Mouse (Mus musculus) MEL (cell line): ENCODE measurements at regions not wholly inside any gene's neighbourhood (a gene's known extent, or its start where the extent isn't known, plus 50 kb on each side); places are given as distances from the start of the nearest gene placed in this dataset.
"Not testable (repeated sequence)": the region's sequence is repeated elsewhere in the genome, so short reads cannot be mapped to it uniquely, and the experiment has no call there.

Source experiments
- DNase-seq: peaks from one replicate; pipeline ENCODE4 v3.0.0; 2011; ENCODE audit warnings: low read depth, low spot score
- H3K27ac ChIP-seq: 2 replicates; pipeline ENCODE4 v1.5.1; 2012; ENCODE audit warnings: low read depth, mild to moderate bottlenecking, control low read depth, low read length, moderate library complexity; ENCODE audit not compliant: control insufficient read depth
- H3K27me3 ChIP-seq, 2 experiments: fragments of 150-350 bp in 1 of 2; sonication (generic) in 1 of 2; 2 replicates each; pipeline ENCODE4 v1.6.1; 2012; ENCODE audit warnings: low read length in 2 of 2, mild to moderate bottlenecking in 2 of 2, improper control_type of control experiment in 1 of 2, moderate library complexity in 1 of 2; ENCODE audit not compliant: insufficient read depth in 2 of 2, control insufficient read depth in 1 of 2
- H3K36me3 ChIP-seq, 2 experiments: 2 replicates each; pipeline ENCODE4 v1.6.1; 2012 to 2014; ENCODE audit warnings: low read length in 2 of 2, improper control_type of control experiment in 1 of 2, inconsistent platforms in 1 of 2, mild to moderate bottlenecking in 1 of 2; ENCODE audit not compliant: insufficient read depth in 2 of 2, control insufficient read depth in 1 of 2
- H3K4me1 ChIP-seq, 2 experiments: fragments of 150-350 bp in 1 of 2; sonication (generic) in 1 of 2; 2 replicates each; pipeline ENCODE4 v1.6.1; 2012; ENCODE audit warnings: low read length in 2 of 2, improper control_type of control experiment in 1 of 2, mild to moderate bottlenecking in 1 of 2; ENCODE audit not compliant: insufficient read depth in 2 of 2, control insufficient read depth in 1 of 2
- H3K4me3 ChIP-seq, 2 experiments: fragments of 150-350 bp in 1 of 2; sonication (generic) in 1 of 2; 2 replicates each; pipeline ENCODE4 v1.5.1; 2012; ENCODE audit warnings: low read depth in 2 of 2, low read length in 2 of 2, mild to moderate bottlenecking in 2 of 2, moderate library complexity in 2 of 2, control low read depth in 1 of 2, improper control_type of control experiment in 1 of 2; ENCODE audit not compliant: control insufficient read depth in 1 of 2, insufficient read depth in 1 of 2
- H3K79me2 ChIP-seq: 2 replicates; pipeline ENCODE4 v1.6.1; 2012; ENCODE audit warnings: mild to moderate bottlenecking, low read length, moderate library complexity; ENCODE audit not compliant: control insufficient read depth, poor library complexity, insufficient read depth
- H3K9ac ChIP-seq: 2 replicates; pipeline ENCODE4 v1.6.1; 2012; ENCODE audit warnings: low read depth, mild to moderate bottlenecking, control low read depth, low read length, moderate library complexity; ENCODE audit not compliant: control insufficient read depth, poor library complexity, severe bottlenecking
- H3K9me3 ChIP-seq: fragments of 150-350 bp; sonication (generic); replicated peaks from 2 replicates; pipeline ENCODE4 v1.6.1; 2012; ENCODE audit warnings: mild to moderate bottlenecking, low read length, improper control_type of control experiment, moderate library complexity; ENCODE audit not compliant: insufficient read depth
- CHD1 ChIP-seq: IDR thresholded peaks from 2 replicates; pipeline ENCODE4 v1.6.1; 2012; ENCODE audit warnings: low read depth, mild to moderate bottlenecking, inconsistent platforms, low read length, improper control_type of control experiment
- CHD2 ChIP-seq: IDR thresholded peaks from 2 replicates; pipeline ENCODE4 v1.6.1; 2011; ENCODE audit warnings: low read length, improper control_type of control experiment
- CTCF ChIP-seq, 3 experiments: IDR thresholded peaks in 2 of 3; conservative IDR thresholded peaks in 1 of 3; 2 replicates each; pipeline ENCODE4 v1.5.1; 2011 to 2012; ENCODE audit warnings: low read length in 3 of 3, low read depth in 2 of 3, mild to moderate bottlenecking in 2 of 3, improper control_type of control experiment in 1 of 3, inconsistent platforms in 1 of 3, mixed read lengths in 1 of 3, moderate library complexity in 1 of 3; ENCODE audit not compliant: control insufficient read depth in 1 of 3, insufficient read depth in 1 of 3, poor library complexity in 1 of 3, severe bottlenecking in 1 of 3
- ELF1 ChIP-seq: IDR thresholded peaks from 2 replicates; pipeline ENCODE4 v1.6.1; 2014; ENCODE audit warnings: low read depth, mild to moderate bottlenecking, inconsistent platforms, low read length, improper control_type of control experiment, moderate library complexity
- EP300 ChIP-seq, 2 experiments: IDR thresholded peaks; 2 replicates each; pipeline ENCODE4 v1.6.1; 2011; ENCODE audit warnings: improper control_type of control experiment in 2 of 2, low read length in 2 of 2, low read depth in 1 of 2, mild to moderate bottlenecking in 1 of 2
- ETS1 ChIP-seq: IDR thresholded peaks from 2 replicates; pipeline ENCODE4 v1.6.1; 2012; ENCODE audit warnings: low read depth, mild to moderate bottlenecking, inconsistent platforms, low read length, improper control_type of control experiment, moderate library complexity
- KAT2A ChIP-seq: conservative IDR thresholded peaks from 2 replicates; pipeline ENCODE4 v1.6.1; 2012; ENCODE audit warnings: low read depth, low read length, improper control_type of control experiment, inconsistent platforms
- MAFK ChIP-seq: IDR thresholded peaks from 2 replicates; pipeline ENCODE4 v1.6.1; 2011; ENCODE audit warnings: low read depth, mild to moderate bottlenecking, low read length, improper control_type of control experiment, borderline replicate concordance
- MAZ ChIP-seq: IDR thresholded peaks from 2 replicates; pipeline ENCODE4 v1.6.1; 2012; ENCODE audit warnings: low read depth, mild to moderate bottlenecking, inconsistent platforms, low read length, improper control_type of control experiment
- MYB ChIP-seq: IDR thresholded peaks from 2 replicates; pipeline ENCODE4 v1.6.1; 2011; ENCODE audit warnings: mild to moderate bottlenecking, low read depth, low read length, improper control_type of control experiment
- MYC ChIP-seq: IDR thresholded peaks from 2 replicates; pipeline ENCODE4 v1.6.1; 2011; ENCODE audit warnings: low read depth, mild to moderate bottlenecking, low read length, improper control_type of control experiment, moderate library complexity
- POLR2AphosphoS2 ChIP-seq: IDR thresholded peaks from 2 replicates; pipeline ENCODE4 v1.6.1; 2011; ENCODE audit warnings: low read length, improper control_type of control experiment
- TAL1 ChIP-seq: IDR thresholded peaks from 2 replicates; pipeline ENCODE4 v1.6.1; 2012; ENCODE audit warnings: mild to moderate bottlenecking, inconsistent platforms, low read length, moderate library complexity, mixed read lengths
- USF1 ChIP-seq: IDR thresholded peaks from 2 replicates; pipeline ENCODE4 v1.6.1; 2014; ENCODE audit warnings: low read depth, mild to moderate bottlenecking, inconsistent platforms, low read length, improper control_type of control experiment, moderate library complexity
- USF2 ChIP-seq, 2 experiments: IDR thresholded peaks; 2 replicates each; pipeline ENCODE4 v1.6.1; 2011 to 2012; ENCODE audit warnings: improper control_type of control experiment in 2 of 2, low read length in 2 of 2, borderline replicate concordance in 1 of 2, inconsistent platforms in 1 of 2, low read depth in 1 of 2, mild to moderate bottlenecking in 1 of 2; ENCODE audit not compliant: insufficient read depth in 1 of 2

GRCm38 (mm10) chr4:131177889-131178288 is 233.7 kb downstream of the Matn1 start:
- Histone ChIP-seq H3K9ac (no peak overlapping the region), H3K27ac (no peak overlapping the region)
- DNase-seq, result no peak

GRCm38 (mm10) chr4:131178642-131179041 is 234.5 kb downstream of the Matn1 start:
- H3K79me2 ChIP-seq, H3K9me3 ChIP-seq, DNase-seq, H3K4me3 ChIP-seq, H3K27me3 ChIP-seq, H3K9ac ChIP-seq, H3K4me1 ChIP-seq, H3K36me3 ChIP-seq, H3K27ac ChIP-seq: not testable (repeated sequence)

More at GRCm38 (mm10) chr4:131177889-131178288, 233.7 kb downstream of the Matn1 start:
- TF ChIP-seq USF1 (no peak), EP300 (IDR thresholded peaks at IDR 0.05; ENCODE audit: low read depth in 1 of 2, low read length in 2 of 2) (no peak), USF2 (IDR thresholded peaks at IDR 0.05; ENCODE audit: borderline replicate concordance in 1 of 2, insufficient read depth in 1 of 2, low read depth in 1 of 2, low read length in 2 of 2) (no peak), CHD2 (no peak), CTCF (IDR thresholded peaks at IDR 0.05 in 2 of 3, conservative IDR thresholded peaks at IDR 0.05 in 1 of 3; ENCODE audit: control insufficient read depth in 1 of 3, insufficient read depth in 1 of 3, low read depth in 2 of 3, low read length in 3 of 3, poor library complexity in 1 of 3, severe bottlenecking in 1 of 3) (no peak), ETS1 (no peak)
- H3K27me3 ChIP-seq, result no peaks in the 10 kb centered on the region
- H3K36me3 ChIP-seq, result no peaks in the 10 kb centered on the region
- H3K9me3 ChIP-seq, result no peaks in the 10 kb centered on the region
- H3K4me3 ChIP-seq, result no peak overlapping the region
- H3K4me1 ChIP-seq, result no peaks in the 10 kb centered on the region
- no peaks in the 10 kb centered on the region for H3K79me2 ChIP-seq

- Histone ChIP-seq H3K9ac (no peak overlapping the region), H3K36me3 (no peaks in the 10 kb centered on the region), H3K4me1 (no peaks in the 10 kb centered on the region), H3K9me3 (no peaks in the 10 kb centered on the region), H3K4me3 (no peak overlapping the region), H3K27ac (no peak overlapping the region), H3K79me2 (no peaks in the 10 kb centered on the region), H3K27me3 (no peaks in the 10 kb centered on the region)
- no peak for DNase-seq
- TF ChIP-seq ELF1 (no peak), MAZ (no peak), MYC (no peak), KAT2A (no peak), MAFK (no peak), MYB (no peak), TAL1 (no peak), POLR2AphosphoS2 (no peak), CHD1 (no peak)
Observed at GRCm38 (mm10) chr4:131188066-131188465, 243.9 kb downstream of the Matn1 start.
